Mouse (Mus musculus) megakaryocyte-erythroid progenitor cell, adult 5-6 weeks (primary cell): ENCODE measurements around the gene Cmtr1. TPM values are rescaled to one million over a fixed set of nuclear protein-coding genes. Genes with fewer than 3 reads are reported as not detected.
A peak's percentile ranks its signal among the peaks of the same experiment; 100 is the strongest.
"Not testable (repeated sequence)": the region's sequence is repeated elsewhere in the genome, so short reads cannot be mapped to it uniquely, and the experiment has no call there.

Experiments used
- ATAC-seq: replicated peaks from 2 replicates; pipeline ENCODE4 v1.8.0; 2016; ENCODE audit warnings: mild to moderate bottlenecking, inconsistent platforms; ENCODE audit not compliant: severe bottlenecking, poor library complexity, low FRiP score, low TSS enrichment
- total RNA-seq, 2 experiments: library from RNA; stranded (forward) in 1 of 2; stranded (reverse) in 1 of 2; fragments of 200-1000, 215-1000 nt in 1 of 2; fragments of >200 nt in 1 of 2; fragmentation: Nextera tagmentation in 1 of 2; gene quantifications; 2 replicates each; pipeline ENCODE4 v1.2.3; 2014 to 2017

Cmtr1 gene
- total RNA-seq, 2 experiments from 2014 or later, result 44.7 to 135 TPM

DNA sequence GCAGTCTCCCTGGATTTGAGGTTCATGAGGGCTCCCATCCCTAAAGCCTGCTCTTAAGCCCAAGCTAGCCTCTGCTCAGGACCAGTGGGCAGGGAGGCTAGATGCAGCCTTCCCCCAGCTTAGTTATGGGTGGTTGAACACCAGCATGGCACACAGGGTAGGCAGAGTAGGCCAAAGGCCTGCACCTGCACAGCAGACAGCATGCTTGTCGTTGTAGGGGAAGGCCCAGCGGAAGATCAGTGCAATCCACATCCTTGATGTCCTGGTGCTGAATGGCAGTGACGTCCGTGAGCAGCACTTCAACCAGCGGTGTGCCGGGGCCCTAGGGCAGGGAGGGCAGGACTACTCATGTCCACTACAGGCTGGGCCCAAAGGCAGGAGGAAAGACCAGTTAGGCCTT, 38.0 kb downstream of the Cmtr1 start:
- no peak for ATAC-seq

DNA sequence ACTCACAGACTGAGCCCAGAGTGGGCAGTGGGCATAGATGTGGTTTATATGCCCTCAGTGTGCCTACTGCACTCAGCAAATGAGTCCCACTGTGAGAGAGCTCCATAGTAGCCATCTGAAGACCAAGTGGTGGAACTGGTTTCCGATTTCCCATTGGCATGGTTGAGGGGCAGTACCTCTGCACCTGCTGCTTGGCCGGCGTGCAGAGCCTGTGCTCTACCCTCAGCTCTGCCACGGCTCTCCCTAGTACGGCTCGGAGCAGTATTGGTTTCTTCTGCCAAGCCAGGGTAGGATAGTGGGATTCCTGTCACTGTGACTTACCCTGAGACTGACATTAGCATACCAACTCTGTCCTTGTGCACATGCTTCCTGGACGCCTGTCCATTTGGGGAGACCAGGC, 40.2 kb downstream of the Cmtr1 start:
- no peak for ATAC-seq

- no peak for ATAC-seq
These were observed 42.7 kb downstream of the Cmtr1 start for GRCm38 (mm10) chr17:29702938-29703710.

DNA sequence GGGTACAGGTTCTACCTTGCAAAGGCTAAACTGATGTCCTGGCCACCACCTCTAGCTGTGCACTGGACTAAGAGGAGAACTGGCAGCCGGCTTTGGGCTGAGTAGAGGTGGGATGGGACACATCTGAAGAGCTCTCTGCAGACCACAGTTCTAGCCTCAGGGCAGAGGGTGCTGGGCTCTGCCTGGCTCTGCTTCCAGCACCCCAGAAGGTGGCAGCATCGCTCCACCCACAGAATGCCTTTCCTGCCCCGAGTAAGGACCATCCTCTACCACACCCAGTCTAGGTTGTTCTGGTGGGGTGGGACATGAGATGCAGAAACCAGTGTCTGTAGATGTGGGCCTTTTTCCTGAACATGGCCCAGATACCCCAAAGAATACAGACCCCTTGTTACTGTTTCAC, 44.4 kb downstream of the Cmtr1 start:
- peak; percentile 55; the same call in 1 of the 2 replicates for ATAC-seq

GRCm38 (mm10) chr17:29705881-29706280, 45.5 kb downstream of the Cmtr1 start:
- ATAC-seq, result no peak

DNA sequence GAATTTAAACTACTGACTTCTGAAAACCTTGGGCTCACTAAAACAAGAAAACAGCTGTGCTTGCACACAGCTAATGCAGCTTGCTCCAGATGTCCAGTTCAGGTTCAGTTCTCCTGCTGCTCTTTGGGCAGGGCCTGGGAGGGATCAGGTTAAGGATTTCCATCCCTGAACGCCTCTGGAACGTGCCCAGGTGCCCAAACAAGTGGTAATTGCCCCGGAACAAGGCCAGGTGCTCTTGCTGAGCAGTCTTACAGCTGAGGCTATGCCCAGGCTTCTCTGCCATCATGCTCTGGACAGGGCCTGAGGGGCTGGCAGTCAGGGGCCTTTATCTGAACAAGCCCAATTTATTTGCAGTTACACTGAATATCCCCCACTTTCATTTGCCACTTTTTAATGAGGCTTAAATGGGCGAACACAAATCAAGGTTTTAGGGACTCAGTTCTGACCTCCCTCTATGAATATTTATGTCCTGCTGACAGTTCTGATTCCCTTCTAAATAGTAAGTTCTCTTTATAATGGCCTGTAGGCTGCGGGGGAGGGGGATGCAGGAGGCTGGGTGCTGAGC, 46.7 kb downstream of the Cmtr1 start:
- ATAC-seq, result no peak

GRCm38 (mm10) chr17:29708783-29709182, 48.4 kb downstream of the Cmtr1 start:
- ATAC-seq, result peak; percentile 65

GRCm38 (mm10) chr17:29710562-29711044, 50.2 kb downstream of the Cmtr1 start:
- ATAC-seq, result no peak

DNA sequence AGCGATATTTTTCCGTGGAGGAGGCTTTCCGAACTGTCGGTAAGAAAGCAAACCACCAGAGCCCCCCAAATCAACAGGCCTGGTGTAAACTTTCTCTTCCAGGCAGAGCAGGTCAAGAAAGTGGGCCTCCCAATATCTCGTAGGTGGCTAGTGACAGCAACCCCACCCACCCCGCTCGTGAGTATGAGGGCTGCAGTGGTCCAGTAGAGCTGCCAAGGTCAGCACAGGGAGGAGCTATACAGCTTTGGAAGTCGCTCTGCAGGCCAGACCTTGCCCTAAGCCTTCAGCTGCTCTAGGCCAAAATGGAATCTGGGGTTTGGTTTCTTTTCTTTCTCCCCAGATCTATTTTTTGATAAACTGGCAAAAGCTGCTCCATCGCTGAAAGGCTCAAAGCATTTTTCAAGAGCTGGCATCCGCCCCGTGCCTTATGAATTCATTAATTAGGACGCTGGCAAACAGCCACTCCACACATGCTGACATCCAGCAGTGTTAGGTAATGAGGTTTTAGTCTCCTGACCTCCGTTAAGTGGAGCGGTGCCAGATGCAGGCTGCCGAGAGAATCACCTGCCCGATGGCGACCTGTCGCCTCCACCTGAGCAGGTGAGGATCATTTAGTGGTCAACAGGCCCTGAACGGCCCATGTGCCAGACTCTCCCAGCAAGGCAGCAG, 50.8 kb downstream of the Cmtr1 start:
- no peak for ATAC-seq

- no peak for ATAC-seq
These were observed 51.5 kb downstream of the Cmtr1 start for GRCm38 (mm10) chr17:29711745-29712431.

- ATAC-seq, result no peak
These were observed 52.2 kb downstream of the Cmtr1 start for GRCm38 (mm10) chr17:29712565-29712964.

GRCm38 (mm10) chr17:29713734-29714133, 53.3 kb downstream of the Cmtr1 start:
- ATAC-seq, result not testable (repeated sequence)

DNA sequence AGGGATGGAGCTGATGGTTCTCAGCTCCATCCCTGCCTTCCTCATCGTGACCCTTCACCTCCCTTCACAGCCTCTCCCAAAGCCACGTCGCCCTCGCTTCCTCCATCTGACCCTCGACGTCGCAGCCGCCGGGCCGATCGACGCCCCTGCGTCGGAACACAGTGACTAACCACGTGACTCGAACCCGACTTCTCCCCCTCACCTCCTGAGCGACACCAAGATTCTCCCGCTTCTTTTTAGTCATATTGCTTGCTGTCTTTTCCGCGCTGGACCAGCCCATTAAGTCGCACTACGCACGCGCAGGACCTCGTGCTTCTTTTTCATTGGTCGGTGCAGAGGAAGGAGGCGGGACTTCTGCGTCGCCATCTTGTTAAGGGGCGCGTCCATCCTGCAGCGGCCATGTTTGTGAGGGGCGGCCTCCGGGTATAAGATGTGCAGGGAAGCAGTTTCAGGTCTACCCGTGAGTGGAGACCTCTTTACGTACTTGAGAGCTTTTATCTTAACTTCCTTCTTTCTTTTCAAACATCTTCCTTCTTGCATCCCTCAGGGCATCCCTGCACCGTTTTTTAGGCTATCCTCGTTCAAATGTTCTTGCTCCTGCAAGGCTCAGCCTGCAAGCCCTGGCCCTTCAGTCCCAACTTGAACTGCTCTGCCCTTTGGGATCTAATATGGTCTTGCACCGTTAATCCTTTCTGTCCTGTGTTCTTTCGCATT, 56.5 kb downstream of the Cmtr1 start, which contains the start of gene Ccdc167:
TSS of gene Ccdc167 (minus strand) at position 313 of the 714 bp plus-strand sequence.
- peak; percentile 94 for ATAC-seq

DNA sequence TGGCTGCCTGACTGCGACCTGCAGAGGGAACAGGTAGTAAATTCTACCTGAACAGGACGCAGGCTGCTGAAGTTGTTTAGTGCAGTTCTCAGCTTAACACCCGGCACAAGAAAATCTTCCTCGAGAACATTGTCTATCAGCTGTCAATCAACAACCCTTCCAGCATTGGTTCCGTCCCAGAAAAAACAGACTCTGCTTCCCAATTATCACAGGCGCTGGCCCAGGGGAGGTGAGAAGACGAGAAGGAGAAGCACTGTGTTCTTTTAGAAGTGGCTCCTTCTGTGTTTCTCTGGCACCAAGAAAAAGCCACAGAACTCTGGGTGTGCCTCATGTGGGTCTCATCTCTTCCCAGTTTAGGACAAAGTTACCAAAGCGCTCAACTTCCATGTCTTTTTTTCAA, 58.3 kb downstream of the Cmtr1 start:
- ATAC-seq, result no peak

- ATAC-seq, result no peak
These were observed 59.5 kb downstream of the Cmtr1 start for GRCm38 (mm10) chr17:29719628-29720575.

DNA sequence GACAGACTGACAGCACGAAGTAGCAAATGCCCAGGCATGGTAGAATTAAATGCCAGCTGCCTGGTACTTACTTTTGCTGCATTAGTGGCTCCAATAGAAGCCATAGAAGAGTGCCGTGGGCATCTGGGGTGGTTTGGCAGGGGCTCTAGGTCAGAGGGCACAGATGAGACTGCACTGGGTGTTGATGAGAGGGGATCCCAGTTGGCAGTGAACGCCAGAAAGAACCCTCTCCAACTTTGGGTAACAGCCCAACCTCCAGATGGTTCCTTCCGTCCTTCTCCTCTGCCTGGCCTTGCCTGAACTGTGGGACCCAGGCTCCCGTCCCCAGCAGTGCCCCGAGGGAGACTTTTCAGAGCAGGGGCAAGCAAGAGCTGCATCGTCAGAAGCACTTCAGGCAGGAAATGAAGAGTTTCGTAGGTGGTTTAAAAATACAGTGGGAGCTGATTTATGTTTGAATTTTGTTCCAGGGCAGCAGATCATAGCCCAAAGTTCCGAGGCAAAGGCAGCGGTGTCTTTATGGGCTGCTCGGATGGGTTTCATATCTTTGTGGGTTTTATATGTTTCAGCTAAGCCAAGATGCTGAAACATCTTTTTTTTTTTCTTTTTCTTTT, 60.5 kb downstream of the Cmtr1 start:
- no peak for ATAC-seq

DNA sequence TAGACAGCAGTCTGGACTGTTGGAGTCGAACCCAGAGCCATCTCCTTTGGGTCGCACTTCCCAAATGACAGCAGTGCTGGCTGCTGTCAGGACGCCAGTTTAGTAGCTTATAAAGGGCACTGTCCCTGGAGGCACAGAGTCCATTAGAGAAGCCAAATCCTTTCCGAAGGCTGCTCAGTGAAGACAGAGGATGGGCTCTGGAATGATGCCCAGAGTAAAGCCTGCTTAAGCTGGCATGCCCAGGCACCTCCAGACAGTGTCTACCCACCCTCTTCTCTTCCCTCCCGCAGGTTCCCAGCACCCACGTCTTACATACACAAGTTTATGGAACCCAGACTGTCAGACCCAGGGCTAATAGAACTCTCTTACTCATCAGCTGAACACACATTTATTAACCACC, 64.2 kb downstream of the Cmtr1 start:
- no peak for ATAC-seq
